Comparison of ENCODE assay signal across 8 mouse cellular contexts in genomic region chr2:62646671-62647289, GRCm38 (mm10). TPM values are rescaled to one million over a fixed set of nuclear protein-coding genes. Genes with fewer than 3 reads are reported as not detected.
DNase-seq lines count a peak whose midpoint lies in the region; ATAC-seq and TF ChIP-seq lines count a peak whose summit lies in the region.

No protein-coding gene starts in this region.

- 24% methylated on average over 6 of the region's 6 CpGs for WGBS in embryonic facial prominence, embryonic 15.5 days
- WGBS in hindbrain, postnatal 0 days = 13% methylated on average over 6 of the region's 6 CpGs
- WGBS in midbrain, embryonic 13.5 days = 13% methylated on average over 6 of the region's 6 CpGs

- H3K4me3 ChIP-seq in embryonic facial prominence, embryonic 15.5 days (replicated peaks) = peak overlapping the region; percentile 62
- peak overlapping the region; percentile 50 for H3K4me3 ChIP-seq in hindbrain, postnatal 0 days (ENCODE audit: low read length)
- H3K4me3 ChIP-seq in midbrain, embryonic 13.5 days (replicated peaks) = peak overlapping the region; percentile 48

- H3K36me3 ChIP-seq in embryonic facial prominence, embryonic 15.5 days = no peaks in the 10 kb centered on the region
- H3K36me3 ChIP-seq in hindbrain, postnatal 0 days (ENCODE audit: insufficient read depth, low read length) = no peaks in the 10 kb centered on the region
- no peaks in the 10 kb centered on the region for H3K36me3 ChIP-seq in midbrain, embryonic 13.5 days

- H3K4me1 ChIP-seq in embryonic facial prominence, embryonic 15.5 days = 0 out of 2 replicates have a peak, but pooled peaks cover 8% of the 10 kb centered on the region
- peaks cover 7% of the 10 kb centered on the region; the same call in 1 of the 2 replicates for H3K4me1 ChIP-seq in hindbrain, postnatal 0 days (ENCODE audit: insufficient read depth, low read length)
- H3K4me1 ChIP-seq in midbrain, embryonic 13.5 days (replicated peaks) = peaks cover 16% of the 10 kb centered on the region

- intact Hi-C loops in heart, postnatal 25 days (cut with DNase I) = loop anchor here (5.0 kb wide), 1 partner anchor 806 kb away; no protein-coding TSS in a partner anchor

- DNase-seq in heart, adult 9 months (ENCODE audit: low spot score in 2 of 2) = peak; percentile 6 to 19
- no peak for DNase-seq in heart, postnatal 25 days (ENCODE audit: low spot score)
- DNase-seq in hindbrain, postnatal 0 days (ENCODE audit: low spot score) = peak; percentile 28
- no peak for DNase-seq in layer of hippocampus, adult 18-20 months (ENCODE audit: low spot score in 2 of 2)
- DNase-seq in adrenal gland, adult 18-20 months (ENCODE audit: low spot score in 2 of 2) = no peak
- no peak for DNase-seq in right cerebral cortex, adult 18-20 months

- no peaks in the 10 kb centered on the region for H3K27me3 ChIP-seq in embryonic facial prominence, embryonic 15.5 days
- no peaks in the 10 kb centered on the region for H3K27me3 ChIP-seq in hindbrain, postnatal 0 days (ENCODE audit: insufficient read depth, low read length)
- H3K27me3 ChIP-seq in midbrain, embryonic 13.5 days = no peaks in the 10 kb centered on the region

- ATAC-seq in embryonic facial prominence, embryonic 15.5 days (ENCODE audit: insufficient number of reproducible peaks, low FRiP score, low TSS enrichment, low read depth) = no peak
- ATAC-seq in hindbrain, postnatal 0 days = peak; percentile 63
- ATAC-seq in midbrain, embryonic 13.5 days = 0 out of 2 replicates have a peak, but pooled peaks have one; percentile 31

- peak overlapping the region; percentile 62 for H3K4me2 ChIP-seq in embryonic facial prominence, embryonic 15.5 days (replicated peaks)
- peak overlapping the region; percentile 70 for H3K4me2 ChIP-seq in hindbrain, postnatal 0 days (ENCODE audit: low read depth, low read length)
- peak overlapping the region; percentile 75 for H3K4me2 ChIP-seq in midbrain, embryonic 13.5 days (replicated peaks)

- no peaks in the 10 kb centered on the region for H3K9me3 ChIP-seq in embryonic facial prominence, embryonic 15.5 days (replicated peaks)
- no peaks in the 10 kb centered on the region for H3K9me3 ChIP-seq in hindbrain, postnatal 0 days (ENCODE audit: low read length)
- no peaks in the 10 kb centered on the region for H3K9me3 ChIP-seq in midbrain, embryonic 13.5 days

- H3K9ac ChIP-seq in embryonic facial prominence, embryonic 15.5 days = no peak overlapping the region
- H3K9ac ChIP-seq in hindbrain, postnatal 0 days (replicated peaks; ENCODE audit: low read length) = peak overlapping the region; percentile 40; the same call in 1 of the 2 replicates
- no peak overlapping the region for H3K9ac ChIP-seq in midbrain, embryonic 13.5 days (replicated peaks)

- no peak for TF ChIP-seq CTCF in hindbrain, postnatal 0 days (IDR thresholded peaks at IDR 0.05; ENCODE audit: low read depth)

- H3K27ac ChIP-seq in embryonic facial prominence, embryonic 15.5 days (replicated peaks) = no peak overlapping the region
- H3K27ac ChIP-seq in hindbrain, postnatal 0 days = peak overlapping the region; percentile 51; the same call in 1 of the 2 replicates
- no peak overlapping the region for H3K27ac ChIP-seq in midbrain, embryonic 13.5 days

RNA-seq across cellular contexts. Expression of gene Ifih1, which starts 0.7 kb away (rescaled TPM):
- total RNA-seq in heart, postnatal 25 days (2021) = 1 to 10 TPM; 4.9 to 6.7 TPM
- 2.6 and 3.3 TPM in 2 replicates for polyA plus RNA-seq in embryonic facial prominence, embryonic 15.5 days (2015; fragmentation: Nextera tagmentation; extraction: Ambion mirVana)
- 1.5 and 2.0 TPM in 2 replicates for total RNA-seq in hindbrain, postnatal 0 days (2014; rRNA removed)
- polyA plus RNA-seq in hindbrain, postnatal 0 days (2015; fragmentation: Nextera tagmentation; extraction: Ambion mirVana) = 2.1 and 3.5 TPM in 2 replicates
- 0.67 and 1.5 TPM in 2 replicates for polyA plus RNA-seq in midbrain, embryonic 13.5 days (2015; fragmentation: Nextera tagmentation; extraction: Ambion mirVana)
- total RNA-seq in layer of hippocampus, adult 18-20 months (2021) = 1 to 10 TPM; 2.4 to 2.9 TPM
- 1 to 10 TPM; 8.4 to 10.0 TPM for total RNA-seq in adrenal gland, adult 18-20 months (2021)

RNA-seq across cellular contexts. Expression of gene Gca, which starts 17.3 kb away (rescaled TPM):
- 10 to 100 TPM; 33.7 to 37.3 TPM for total RNA-seq in heart, postnatal 25 days (2021)
- polyA plus RNA-seq in embryonic facial prominence, embryonic 15.5 days (2015; fragmentation: Nextera tagmentation; extraction: Ambion mirVana) = 2.0 and 2.8 TPM in 2 replicates
- total RNA-seq in hindbrain, postnatal 0 days (2014; rRNA removed) = 2.4 and 2.7 TPM in 2 replicates
- polyA plus RNA-seq in hindbrain, postnatal 0 days (2015; fragmentation: Nextera tagmentation; extraction: Ambion mirVana) = 4.1 and 4.3 TPM in 2 replicates
- polyA plus RNA-seq in midbrain, embryonic 13.5 days (2015; fragmentation: Nextera tagmentation; extraction: Ambion mirVana) = 3.2 and 3.7 TPM in 2 replicates
- 10 to 100 TPM; 11.4 to 13.2 TPM for total RNA-seq in layer of hippocampus, adult 18-20 months (2021)
- 1 to 10 TPM; 1.7 to 3.3 TPM for total RNA-seq in adrenal gland, adult 18-20 months (2021)

Comparison
In these comparisons a context has a peak if more than half of its experiments do, and no peak if none do; other contexts are left out.
1. DNase-seq: peak in heart, adult 9 months (2 of 2) and hindbrain, postnatal 0 days (single experiment); none in heart, postnatal 25 days (single experiment), layer of hippocampus, adult 18-20 months (0 of 2), adrenal gland, adult 18-20 months (0 of 2) and right cerebral cortex, adult 18-20 months (single experiment).
2. Peak in every context shown above with its lines, with median percentiles within 50 percentile points of each other: H3K4me2 ChIP-seq and H3K4me3 ChIP-seq.